Mouse (Mus musculus) adrenal gland, postnatal 25 days (tissue): ENCODE measurements around the gene Entpd1. TPM values are rescaled to one million over a fixed set of nuclear protein-coding genes. Genes with fewer than 3 reads are reported as not detected.

Source experiments
- DNase-seq: peaks from one replicate; pipeline ENCODE4 v3.0.0; 2021; ENCODE audit warnings: mixed read lengths
- total RNA-seq: library from RNA; stranded (reverse); gene quantifications from 2 replicates; pipeline ENCODE4 v1.2.3, GENCODE M21; 2021

Entpd1 gene
- total RNA-seq, 1 experiment from 2014 or later: 19.6 TPM

- DNase-seq: no peak
Observed at GRCm38 (mm10) chr19:40726148-40726547, 114.0 kb downstream of the Entpd1 start.

GRCm38 (mm10) chr19:40726614-40727013 is 114.4 kb downstream of the Entpd1 start:
- no peak for DNase-seq

DNA sequence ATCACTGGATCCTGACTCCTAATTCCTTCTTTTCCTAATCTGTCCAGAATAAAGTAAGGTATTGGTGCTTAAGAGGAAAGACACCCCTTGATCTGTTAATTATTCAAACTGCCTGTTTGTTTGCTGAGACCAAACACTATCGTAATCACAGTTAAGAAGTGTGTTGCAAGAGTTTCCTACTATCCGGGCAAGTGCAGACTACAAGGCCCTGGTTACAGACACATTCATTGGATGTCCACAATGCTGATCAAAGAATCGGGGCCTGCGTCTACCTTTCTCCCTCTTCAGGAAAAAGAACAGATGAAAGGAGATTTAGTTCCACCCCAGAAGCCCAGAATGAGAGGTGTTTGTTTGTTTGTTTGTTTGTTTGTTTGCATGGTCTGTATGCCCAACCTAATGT is 116.0 kb downstream of the Entpd1 start:
- no peak for DNase-seq

- no peak for DNase-seq
Observed at GRCm38 (mm10) chr19:40728732-40729420, 116.7 kb downstream of the Entpd1 start.

DNA sequence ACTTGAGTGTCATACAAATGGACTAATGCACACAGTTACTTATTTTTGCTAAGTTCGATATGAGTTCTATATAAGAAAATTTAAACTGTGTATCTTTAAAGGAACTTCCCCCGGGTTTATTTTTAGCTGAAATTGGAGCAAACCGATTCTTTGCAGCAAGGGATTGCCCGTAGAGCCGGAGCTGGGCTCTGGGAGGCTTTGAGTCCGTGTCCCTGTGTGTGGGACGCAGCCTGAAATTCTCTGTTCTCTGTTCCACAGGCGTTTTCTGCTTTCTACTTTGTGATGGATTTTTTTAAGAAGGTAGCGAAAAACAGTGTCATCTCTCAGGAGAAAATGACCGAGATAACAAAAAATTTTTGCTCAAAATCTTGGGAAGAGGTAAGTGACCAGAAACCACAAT is 121.2 kb downstream of the Entpd1 start:
- DNase-seq: no peak

GRCm38 (mm10) chr19:40733849-40734248 is 121.7 kb downstream of the Entpd1 start:
- DNase-seq: no peak

DNA sequence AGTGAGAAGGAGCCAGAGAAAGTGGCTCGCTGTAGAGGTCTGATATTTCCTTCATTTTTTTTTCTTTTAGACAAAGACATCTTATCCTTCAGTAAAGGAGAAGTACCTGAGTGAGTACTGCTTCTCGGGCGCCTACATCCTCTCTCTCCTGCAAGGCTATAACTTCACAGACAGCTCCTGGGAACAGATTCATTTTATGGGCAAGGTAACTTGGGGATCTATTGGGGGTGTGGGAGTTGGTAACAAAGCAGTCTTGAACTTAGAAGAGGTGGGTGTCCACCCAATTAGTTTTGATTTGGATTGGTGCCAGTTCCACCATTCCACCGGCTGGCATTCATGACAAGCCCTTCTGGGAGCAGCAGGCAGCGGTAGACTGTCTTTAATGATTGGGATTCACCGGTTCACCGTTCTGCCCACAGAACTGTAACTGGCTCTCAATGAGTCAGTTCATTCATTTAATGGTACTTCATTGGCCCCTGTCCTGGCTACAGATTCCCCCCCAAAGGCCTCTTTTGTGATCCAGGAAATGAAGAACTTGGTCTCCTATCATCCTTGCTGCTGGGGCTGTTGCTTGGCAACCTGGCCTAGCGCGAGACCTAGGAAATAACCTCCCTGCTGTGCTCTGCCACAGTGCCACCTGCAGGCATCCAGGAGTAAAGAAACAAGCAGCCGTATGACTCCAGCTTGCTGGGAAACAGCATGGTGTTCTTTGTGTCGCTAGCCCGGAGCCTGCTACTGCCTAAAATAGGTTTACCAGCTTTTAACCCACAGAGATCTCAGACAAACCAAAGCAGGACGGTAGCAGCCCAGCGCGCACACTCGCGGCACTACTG is 124.7 kb downstream of the Entpd1 start:
- peak; percentile 65 for DNase-seq

GRCm38 (mm10) chr19:40737613-40738012 is 125.4 kb downstream of the Entpd1 start:
- DNase-seq: no peak

DNA sequence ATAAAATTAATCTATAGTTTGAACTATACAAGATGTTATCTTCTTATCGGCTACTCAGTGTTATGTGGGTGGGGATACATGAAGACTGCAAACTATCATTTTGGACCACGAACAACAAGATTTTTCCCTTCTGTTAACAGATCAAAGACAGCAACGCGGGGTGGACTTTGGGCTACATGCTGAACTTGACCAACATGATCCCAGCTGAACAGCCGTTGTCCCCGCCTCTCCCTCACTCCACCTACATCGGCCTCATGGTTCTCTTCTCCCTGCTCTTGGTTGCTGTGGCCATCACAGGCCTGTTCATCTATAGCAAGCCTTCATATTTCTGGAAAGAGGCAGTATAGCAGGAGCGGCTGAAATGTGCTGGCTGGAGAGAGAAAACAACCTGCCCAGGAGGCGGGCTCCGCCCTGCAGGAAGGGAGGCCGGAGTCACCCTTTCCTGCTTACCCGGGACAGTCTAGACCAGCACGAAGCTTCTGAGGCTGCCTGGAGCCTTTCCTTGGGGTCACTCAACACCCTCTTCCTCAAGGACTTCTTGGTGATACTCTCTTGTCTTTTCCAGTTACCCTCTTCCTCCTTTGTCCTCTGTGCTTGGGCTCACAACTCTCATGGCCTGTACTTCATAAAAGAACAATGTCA is 126.6 kb downstream of the Entpd1 start:
- no peak for DNase-seq

GRCm38 (mm10) chr19:40746603-40747002 is 134.4 kb downstream of the Entpd1 start:
- DNase-seq: no peak

DNA sequence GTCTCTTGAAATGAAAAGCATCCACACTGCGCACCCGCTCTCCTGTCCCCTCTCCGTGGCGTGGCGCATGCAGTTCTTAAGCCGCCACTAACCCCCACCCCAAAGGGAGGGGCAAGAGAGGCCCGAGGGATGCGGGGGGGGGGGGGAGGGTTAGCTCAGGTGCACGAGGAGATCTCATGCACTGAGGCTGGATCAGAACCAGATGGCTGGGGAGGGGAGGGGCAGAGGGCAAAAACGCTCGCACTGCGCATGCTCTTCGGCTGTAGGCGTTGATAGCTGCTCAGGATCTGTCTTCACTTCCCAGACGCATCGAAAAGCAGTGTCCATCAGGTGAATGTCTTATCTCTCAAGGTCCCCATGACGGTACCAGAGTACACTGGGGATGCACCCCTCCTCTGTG is 136.4 kb downstream of the Entpd1 start, which contains the start of gene Cc2d2b:
TSS of gene Cc2d2b (plus strand) at position 195 of the 400 bp plus-strand sequence.
- DNase-seq: no peak

DNA sequence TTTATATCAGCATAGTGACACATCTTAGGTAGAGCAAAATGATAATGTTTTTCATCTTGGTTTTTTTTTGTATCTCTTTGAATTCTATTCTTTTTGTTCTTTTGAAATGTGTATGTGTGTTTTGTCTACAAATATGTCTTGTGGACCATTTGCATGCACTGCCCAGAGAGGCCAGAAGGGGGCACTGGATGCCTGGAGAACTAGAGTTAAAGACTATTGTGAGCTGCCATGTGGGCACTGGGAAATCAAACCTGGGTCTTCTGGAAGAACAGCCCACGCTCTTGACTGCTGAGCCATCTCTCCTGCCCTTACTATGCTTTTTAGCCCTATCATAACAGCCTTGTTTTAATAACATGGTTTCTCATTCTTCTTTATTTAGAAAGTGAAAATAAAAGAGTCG is 142.1 kb downstream of the Entpd1 start:
- peak; percentile 40 for DNase-seq

DNA sequence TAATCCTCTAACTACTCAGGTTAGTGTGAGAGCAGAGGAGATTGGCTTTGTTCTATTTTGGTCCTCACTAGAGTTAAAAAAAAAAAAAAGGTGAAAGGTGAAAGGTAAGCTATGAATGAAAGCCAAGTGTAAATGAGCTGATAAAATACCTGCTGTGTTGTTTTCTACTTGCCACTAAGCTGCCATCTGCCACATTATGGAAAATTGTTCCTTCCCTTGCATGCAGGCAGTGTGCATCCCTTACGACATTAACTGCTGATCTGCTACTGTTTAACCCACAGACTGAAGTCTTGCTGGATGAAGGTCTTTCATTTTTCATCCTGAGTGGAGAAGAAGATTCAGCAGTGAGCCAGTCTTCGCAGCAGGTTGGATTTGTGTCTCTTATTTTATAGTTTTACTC is 147.9 kb downstream of the Entpd1 start:
- no peak for DNase-seq

GRCm38 (mm10) chr19:40762023-40762759 is 150.0 kb downstream of the Entpd1 start:
- peak; percentile 25 for DNase-seq

DNA sequence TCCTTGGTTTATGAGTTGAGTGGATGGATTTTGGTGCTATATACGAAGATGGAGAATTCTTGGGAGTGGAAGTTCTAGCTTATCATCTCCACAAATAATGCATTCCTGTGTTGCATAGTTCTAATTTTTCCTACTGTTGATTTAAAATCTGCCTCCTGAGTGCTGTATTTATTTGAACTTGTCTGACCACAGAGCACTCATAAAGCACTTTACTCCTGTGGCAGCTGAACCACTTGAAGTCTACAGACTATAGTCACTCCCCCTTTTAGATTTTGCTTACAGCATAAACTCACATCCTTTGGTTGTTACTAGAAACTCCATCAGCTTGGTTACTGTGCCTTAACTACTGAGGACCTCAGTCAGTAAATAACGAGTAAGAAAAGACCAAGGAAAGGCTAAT is 155.0 kb downstream of the Entpd1 start:
- no peak for DNase-seq

GRCm38 (mm10) chr19:40769341-40769770 is 157.2 kb downstream of the Entpd1 start:
- DNase-seq: no peak

DNA sequence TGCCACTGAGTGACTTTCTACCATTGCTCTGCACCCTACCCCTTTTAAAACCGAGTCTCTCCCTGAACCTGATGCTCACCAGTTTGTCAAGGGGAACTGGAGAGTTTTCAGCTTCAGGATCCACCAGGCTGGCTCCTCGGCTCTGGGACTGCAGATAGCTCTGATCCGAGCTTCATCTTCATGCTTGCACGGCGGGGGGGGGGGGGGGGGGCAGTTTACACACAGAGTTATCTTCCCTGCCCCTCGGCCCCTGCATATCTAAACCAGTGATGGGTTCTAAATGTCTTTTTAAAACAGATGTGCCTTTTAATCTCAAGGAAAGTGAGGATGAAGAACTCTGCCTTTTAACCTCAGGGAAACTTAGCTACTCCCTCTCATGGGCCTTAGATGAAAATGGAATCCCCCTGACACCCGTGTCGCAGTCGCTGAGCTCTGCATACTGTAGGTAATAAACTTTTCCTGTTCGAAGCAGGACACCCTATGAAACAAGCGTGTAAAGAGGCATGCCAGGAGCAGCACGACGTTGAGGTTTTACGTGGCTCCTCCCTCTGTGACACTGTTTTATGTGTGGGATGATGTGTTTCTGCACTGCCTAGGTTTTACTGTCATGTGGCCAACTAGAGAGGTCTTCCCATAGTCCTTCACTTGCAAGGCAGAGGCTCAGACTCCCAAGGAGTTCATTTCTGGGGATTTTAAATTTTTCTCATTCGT is 176.0 kb downstream of the Entpd1 start:
- DNase-seq: no peak

- no peak for DNase-seq
Observed at GRCm38 (mm10) chr19:40788715-40789084, 176.5 kb downstream of the Entpd1 start.
